In genomic region chr3:56590071-56590470, GRCm38 (mm10) we compare ENCODE assay signal across 18 mouse cellular contexts.
DNase-seq lines count a peak whose midpoint lies in the region; ATAC-seq lines count a peak whose summit lies in the region.
"Had no signal": no experiment of that assay in that cellular context is flagged by ENCODE, and none has a peak within 500 bp of the region (broad histone marks: within the 10 kb centered on the region; RNA-seq: fewer than 3 reads in every experiment).

No protein-coding gene starts in this region.

- H3K4me2 ChIP-seq in forebrain, embryonic 16.5 days (ENCODE audit: low read length): no peak overlapping the region
- H3K4me2 ChIP-seq in midbrain, embryonic 13.5 days (replicated peaks): no peak overlapping the region
- H3K4me2 ChIP-seq: heart, embryonic 13.5 days; liver, embryonic 11.5 days; neural tube, embryonic 15.5 days; stomach, embryonic 15.5 days had no signal

- H3K27ac ChIP-seq in forebrain, embryonic 16.5 days (ENCODE audit: low read length): no peak overlapping the region
- no peak overlapping the region for H3K27ac ChIP-seq in forebrain, embryonic 10.5 days
- H3K27ac ChIP-seq in midbrain, embryonic 13.5 days: no peak overlapping the region
- H3K27ac ChIP-seq: heart, embryonic 13.5 days; left cerebral cortex, adult 2 months; neural tube, embryonic 15.5 days; stomach, embryonic 15.5 days had no signal

- 57% methylated on average over 6 of the region's 6 CpGs for WGBS in forebrain, embryonic 16.5 days
- 86% methylated on average over 6 of the region's 6 CpGs for WGBS in forebrain, embryonic 10.5 days
- WGBS in midbrain, embryonic 13.5 days: 72% methylated on average over 6 of the region's 6 CpGs

- no peak for DNase-seq in forebrain, embryonic 10.5 days (ENCODE audit: extremely low spot score, low spot score)
- peak; percentile 1 for DNase-seq in left cerebral cortex, adult 11 months (ENCODE audit: low spot score)
- no peak for DNase-seq in left cerebral cortex, postnatal 4 days
- peak; percentile 9 to 29 for DNase-seq in left cerebral cortex, postnatal 36 days (ENCODE audit: low spot score in 2 of 2)
- no peak for DNase-seq in spleen, adult 12 weeks (ENCODE audit: low spot score)
- DNase-seq: adrenal gland, postnatal 10 days; B cell, adult 2 months; gastrocnemius, postnatal 10 days; thymus, postnatal 36 days had no signal

- peaks cover 2% of the 10 kb centered on the region; the same call in 1 of the 2 replicates for H3K4me1 ChIP-seq in forebrain, embryonic 16.5 days (replicated peaks; ENCODE audit: control insufficient read depth, insufficient read depth, low read length)
- no peaks in the 10 kb centered on the region for H3K4me1 ChIP-seq in forebrain, embryonic 10.5 days
- no peaks in the 10 kb centered on the region for H3K4me1 ChIP-seq in midbrain, embryonic 13.5 days (replicated peaks)
- H3K4me1 ChIP-seq: heart, embryonic 13.5 days; neural tube, embryonic 15.5 days; stomach, embryonic 15.5 days had no signal

- H3K9ac ChIP-seq in forebrain, embryonic 16.5 days (replicated peaks; ENCODE audit: low read depth, low read length): no peak overlapping the region
- H3K9ac ChIP-seq in midbrain, embryonic 13.5 days (replicated peaks): no peak overlapping the region
- H3K9ac ChIP-seq: heart, embryonic 13.5 days; neural tube, embryonic 15.5 days; stomach, embryonic 15.5 days had no signal

- H3K27me3 ChIP-seq in forebrain, embryonic 16.5 days (replicated peaks; ENCODE audit: control insufficient read depth, insufficient read depth, low read length): no peaks in the 10 kb centered on the region
- H3K27me3 ChIP-seq in forebrain, embryonic 10.5 days (ENCODE audit: poor library complexity, severe bottlenecking): no peaks in the 10 kb centered on the region
- no peaks in the 10 kb centered on the region for H3K27me3 ChIP-seq in midbrain, embryonic 13.5 days
- H3K27me3 ChIP-seq: heart, embryonic 13.5 days; neural tube, embryonic 15.5 days; stomach, embryonic 15.5 days had no signal

- peak; percentile 36; the same call in 1 of the 2 replicates for ATAC-seq in forebrain, embryonic 16.5 days
- ATAC-seq in midbrain, embryonic 13.5 days: no peak
- ATAC-seq: intestine, postnatal 0 days had no signal

- H3K36me3 ChIP-seq in forebrain, embryonic 16.5 days (ENCODE audit: control insufficient read depth, insufficient read depth): no peaks in the 10 kb centered on the region
- H3K36me3 ChIP-seq in forebrain, embryonic 10.5 days (replicated peaks): no peaks in the 10 kb centered on the region
- H3K36me3 ChIP-seq in midbrain, embryonic 13.5 days: no peaks in the 10 kb centered on the region
- H3K36me3 ChIP-seq: heart, embryonic 13.5 days; neural tube, embryonic 15.5 days; stomach, embryonic 15.5 days had no signal

- intact Hi-C loops in left cerebral cortex, postnatal 4 days (cut with DNase I): no loop called here
- intact Hi-C loops in left cerebral cortex, postnatal 36 days (cut with DNase I): no loop called here

- H3K9me3 ChIP-seq in forebrain, embryonic 16.5 days (ENCODE audit: control insufficient read depth, low read length): no peaks in the 10 kb centered on the region
- H3K9me3 ChIP-seq in forebrain, embryonic 10.5 days: no peaks in the 10 kb centered on the region
- H3K9me3 ChIP-seq in midbrain, embryonic 13.5 days: no peaks in the 10 kb centered on the region
- H3K9me3 ChIP-seq: heart, embryonic 13.5 days; neural tube, embryonic 15.5 days; stomach, embryonic 15.5 days had no signal

- no peak overlapping the region for H3K4me3 ChIP-seq in forebrain, embryonic 16.5 days (replicated peaks; ENCODE audit: low read length)
- H3K4me3 ChIP-seq in forebrain, embryonic 10.5 days: no peak overlapping the region
- no peak overlapping the region for H3K4me3 ChIP-seq in midbrain, embryonic 13.5 days (replicated peaks)
- H3K4me3 ChIP-seq: erythroblast, embryonic 14.5 days; heart, embryonic 13.5 days; left cerebral cortex, adult 2 months; neural tube, embryonic 15.5 days; stomach, embryonic 15.5 days had no signal

Comparison
In these comparisons a context has a peak if more than half of its experiments do, and no peak if none do; other contexts are left out.
1. DNase-seq: peak in left cerebral cortex, adult 11 months (single experiment) and left cerebral cortex, postnatal 36 days (2 of 2); none in forebrain, embryonic 10.5 days (single experiment), left cerebral cortex, postnatal 4 days (single experiment) and spleen, adult 12 weeks (single experiment).